Mouse (Mus musculus): Measurements from ENCODE around the gene Dynlt1b.
A peak's percentile ranks its signal among the peaks of the same experiment; 100 is the strongest.
"Not testable (repeated sequence)": the region's sequence is repeated elsewhere in the genome, so short reads cannot be mapped to it uniquely, and the experiment has no call there.

Gene Dynlt1b

GRCm38 (mm10) chr17:6429945-6430344 is at the start of gene Dynlt1b:
Dynlt1b (plus strand) TSS chr17:6430112.
- DNase-seq (ENCODE audit: low spot score in 2 of 2): peak; percentile 100

- DNase-seq (ENCODE audit: low spot score in 2 of 2): not testable (repeated sequence)
Measured at GRCm38 (mm10) chr17:6380182-6380841, 49.6 kb upstream of the Dynlt1b start.

- DNase-seq (ENCODE audit: low spot score in 2 of 2): not testable (repeated sequence)
Measured at GRCm38 (mm10) chr17:6381071-6381682, 48.7 kb upstream of the Dynlt1b start.

- DNase-seq (ENCODE audit: low spot score in 2 of 2): not testable (repeated sequence)
Measured at GRCm38 (mm10) chr17:6386927-6387326, 43.0 kb upstream of the Dynlt1b start.

GRCm38 (mm10) chr17:6387380-6387911 is 42.5 kb upstream of the Dynlt1b start:
- not testable (repeated sequence) for DNase-seq (ENCODE audit: low spot score in 2 of 2)

GRCm38 (mm10) chr17:6389463-6389862 is 40.4 kb upstream of the Dynlt1b start:
- not testable (repeated sequence) for DNase-seq (ENCODE audit: low spot score in 2 of 2)

- not testable (repeated sequence) for DNase-seq (ENCODE audit: low spot score in 2 of 2)
Measured at GRCm38 (mm10) chr17:6390731-6391130, 39.2 kb upstream of the Dynlt1b start.

GRCm38 (mm10) chr17:6391736-6392135 is 38.2 kb upstream of the Dynlt1b start:
- not testable (repeated sequence) for DNase-seq (ENCODE audit: low spot score in 2 of 2)

- not testable (repeated sequence) for DNase-seq (ENCODE audit: low spot score in 2 of 2)
Measured at GRCm38 (mm10) chr17:6392473-6393340, 37.2 kb upstream of the Dynlt1b start.

- DNase-seq (ENCODE audit: low spot score in 2 of 2): not testable (repeated sequence)
Measured at GRCm38 (mm10) chr17:6398079-6398478, 31.8 kb upstream of the Dynlt1b start.

- not testable (repeated sequence) for DNase-seq (ENCODE audit: low spot score in 2 of 2)
Measured at GRCm38 (mm10) chr17:6398816-6399215, 31.1 kb upstream of the Dynlt1b start.

GRCm38 (mm10) chr17:6399281-6400096 is 30.4 kb upstream of the Dynlt1b start:
- not testable (repeated sequence) for DNase-seq (ENCODE audit: low spot score in 2 of 2)

GRCm38 (mm10) chr17:6400097-6400489 is 29.8 kb upstream of the Dynlt1b start:
- not testable (repeated sequence) for DNase-seq (ENCODE audit: low spot score in 2 of 2)

GRCm38 (mm10) chr17:6404493-6404892 is 25.4 kb upstream of the Dynlt1b start:
- not testable (repeated sequence) for DNase-seq (ENCODE audit: low spot score in 2 of 2)

- DNase-seq (ENCODE audit: low spot score in 2 of 2): peak; percentile 82 to 90
Measured at GRCm38 (mm10) chr17:6406972-6407371, 22.9 kb upstream of the Dynlt1b start.

GRCm38 (mm10) chr17:6410713-6411213 is 19.1 kb upstream of the Dynlt1b start:
- not testable (repeated sequence) for DNase-seq (ENCODE audit: low spot score in 2 of 2)

GRCm38 (mm10) chr17:6417118-6417517 is 12.8 kb upstream of the Dynlt1b start:
- not testable (repeated sequence) for DNase-seq (ENCODE audit: low spot score in 2 of 2)

GRCm38 (mm10) chr17:6420557-6420956 is 9.4 kb upstream of the Dynlt1b start:
- not testable (repeated sequence) for DNase-seq (ENCODE audit: low spot score in 2 of 2)

- DNase-seq (ENCODE audit: low spot score in 2 of 2): not testable (repeated sequence)
Measured at GRCm38 (mm10) chr17:6421547-6422326, 8.2 kb upstream of the Dynlt1b start.

- not testable (repeated sequence) for DNase-seq (ENCODE audit: low spot score in 2 of 2)
Measured at GRCm38 (mm10) chr17:6422370-6422769, 7.5 kb upstream of the Dynlt1b start.
